Comparison of ENCODE assay signal across 15 mouse cellular contexts in the genomic region with DNA sequence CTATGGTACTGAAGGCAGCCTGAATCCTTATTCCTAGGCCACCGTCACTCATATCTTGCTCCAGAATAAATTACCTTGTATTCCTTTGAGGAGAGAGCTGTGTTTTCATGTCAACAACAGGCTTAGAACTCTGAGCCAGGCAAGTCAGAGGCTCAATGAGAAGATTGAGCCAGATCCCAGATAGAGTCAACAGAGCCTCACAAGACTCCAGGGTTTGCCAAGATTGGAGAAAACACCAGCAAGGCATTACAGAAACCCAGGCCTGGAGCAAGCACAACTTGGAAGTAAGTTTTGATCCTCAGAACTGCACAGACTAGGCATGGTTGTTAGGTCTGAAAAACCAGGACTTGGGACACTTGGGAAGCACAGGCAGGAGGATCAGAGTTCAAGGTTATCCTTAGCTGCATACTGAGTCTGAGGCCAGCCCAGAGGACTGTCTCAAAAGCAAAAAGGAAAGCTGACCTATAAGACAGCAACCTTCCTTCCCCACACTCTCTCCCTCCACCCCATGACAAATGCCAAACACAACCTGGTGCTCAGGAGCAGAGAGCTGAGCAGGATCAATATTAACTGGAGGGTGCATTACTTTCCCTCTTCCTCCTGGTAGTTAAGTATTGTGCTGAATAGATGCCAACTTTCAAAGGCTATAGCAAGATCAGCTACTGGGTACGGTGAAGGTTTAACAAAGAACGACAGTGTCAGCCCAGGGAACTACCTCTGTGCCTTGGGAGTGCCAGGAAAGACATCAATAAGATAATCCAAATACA. TPM values are rescaled to one million over a fixed set of nuclear protein-coding genes. Genes with fewer than 3 reads are reported as not detected.
DNase-seq lines count a peak whose midpoint lies in the region; ATAC-seq and TF ChIP-seq lines count a peak whose summit lies in the region.
"Had no signal": no experiment of that assay in that cellular context is flagged by ENCODE, and none has a peak within 500 bp of the region (broad histone marks: within the 10 kb centered on the region; RNA-seq: fewer than 3 reads in every experiment).

No protein-coding gene starts in this region.

- no peaks in the 10 kb centered on the region for H3K9me3 ChIP-seq in forebrain, embryonic 16.5 days (ENCODE audit: control insufficient read depth, low read length)
- no peaks in the 10 kb centered on the region for H3K9me3 ChIP-seq in forebrain, embryonic 10.5 days
- no peaks in the 10 kb centered on the region for H3K9me3 ChIP-seq in heart, postnatal 0 days (replicated peaks; ENCODE audit: control insufficient read depth, low read length)
- H3K9me3 ChIP-seq in lung, embryonic 15.5 days: no peaks in the 10 kb centered on the region
- H3K9me3 ChIP-seq: intestine, embryonic 15.5 days had no signal

- H3K27ac ChIP-seq in forebrain, embryonic 16.5 days (ENCODE audit: low read length): no peak overlapping the region
- H3K27ac ChIP-seq in forebrain, embryonic 10.5 days: no peak overlapping the region
- H3K27ac ChIP-seq in heart, postnatal 0 days (ENCODE audit: low read depth): no peak overlapping the region
- H3K27ac ChIP-seq in lung, embryonic 15.5 days: no peak overlapping the region
- H3K27ac ChIP-seq: intestine, embryonic 15.5 days had no signal

- TF ChIP-seq CTCF in heart, postnatal 0 days (IDR thresholded peaks at IDR 0.05; ENCODE audit: low read depth): no peak

- H3K4me2 ChIP-seq in forebrain, embryonic 16.5 days (ENCODE audit: low read length): no peak overlapping the region
- H3K4me2 ChIP-seq in heart, postnatal 0 days (ENCODE audit: low read depth, low read length): no peak overlapping the region
- no peak overlapping the region for H3K4me2 ChIP-seq in lung, embryonic 15.5 days
- H3K4me2 ChIP-seq: intestine, embryonic 15.5 days had no signal

- H3K4me3 ChIP-seq in forebrain, embryonic 16.5 days (replicated peaks; ENCODE audit: low read length): no peak overlapping the region
- H3K4me3 ChIP-seq in forebrain, embryonic 10.5 days: no peak overlapping the region
- no peak overlapping the region for H3K4me3 ChIP-seq in heart, postnatal 0 days (ENCODE audit: low read depth, low read length)
- H3K4me3 ChIP-seq in lung, embryonic 15.5 days: no peak overlapping the region
- H3K4me3 ChIP-seq: intestine, embryonic 15.5 days had no signal

- H3K4me1 ChIP-seq in forebrain, embryonic 16.5 days (replicated peaks; ENCODE audit: control insufficient read depth, insufficient read depth, low read length): no peaks in the 10 kb centered on the region
- H3K4me1 ChIP-seq in forebrain, embryonic 10.5 days: 0 out of 2 replicates have a peak, but pooled peaks cover 8% of the 10 kb centered on the region
- H3K4me1 ChIP-seq in heart, postnatal 0 days (ENCODE audit: control insufficient read depth, insufficient read depth): peaks cover 24% of the 10 kb centered on the region
- peaks cover 19% of the 10 kb centered on the region for H3K4me1 ChIP-seq in lung, embryonic 15.5 days

- H3K36me3 ChIP-seq in forebrain, embryonic 16.5 days (ENCODE audit: control insufficient read depth, insufficient read depth): no peaks in the 10 kb centered on the region
- no peaks in the 10 kb centered on the region for H3K36me3 ChIP-seq in forebrain, embryonic 10.5 days (replicated peaks)
- no peaks in the 10 kb centered on the region for H3K36me3 ChIP-seq in heart, postnatal 0 days (replicated peaks; ENCODE audit: control insufficient read depth, insufficient read depth, low read length)
- H3K36me3 ChIP-seq in lung, embryonic 15.5 days: no peaks in the 10 kb centered on the region
- H3K36me3 ChIP-seq: intestine, embryonic 15.5 days had no signal

- WGBS in forebrain, embryonic 16.5 days: 58% methylated on average over 3 of the region's 3 CpGs
- 78% methylated on average over 3 of the region's 3 CpGs for WGBS in forebrain, embryonic 10.5 days
- WGBS in heart, postnatal 0 days: 60% methylated on average over 3 of the region's 3 CpGs
- WGBS in lung, embryonic 15.5 days: 37% methylated on average over 3 of the region's 3 CpGs

- TF ChIP-seq EP300 in heart, postnatal 0 days (IDR thresholded peaks at IDR 0.05; ENCODE audit: low read depth): no peak

- no peak for DNase-seq in forebrain, embryonic 10.5 days (ENCODE audit: extremely low spot score, low spot score)
- DNase-seq in heart, postnatal 0 days (ENCODE audit: low spot score): no peak
- DNase-seq in heart, adult 11 months: no peak
- DNase-seq in lung, postnatal 14 days: no peak
- DNase-seq in skeletal muscle tissue, adult 2 months (ENCODE audit: low read depth, low spot score): peak; percentile 45
- no peak for DNase-seq in left cerebral cortex, adult 11 months (ENCODE audit: low spot score)
- DNase-seq: adrenal gland, postnatal 36 days; cerebellum, postnatal 25 days; layer of hippocampus, postnatal 36 days; retina, postnatal 1 day; thymus, postnatal 25 days had no signal

- peak; percentile 28; the same call in 1 of the 2 replicates for ATAC-seq in forebrain, embryonic 16.5 days
- ATAC-seq in heart, postnatal 0 days (ENCODE audit: insufficient read depth, low read depth): 0 out of 2 replicates have a peak, but pooled peaks have one; percentile 10
- ATAC-seq in lung, embryonic 15.5 days (ENCODE audit: borderline replicate concordance, extremely low read depth, low FRiP score, low TSS enrichment): 0 out of 2 replicates have a peak, but pooled peaks have one; percentile 35
- ATAC-seq: intestine, embryonic 15.5 days had no signal

- H3K9ac ChIP-seq in forebrain, embryonic 16.5 days (replicated peaks; ENCODE audit: low read depth, low read length): no peak overlapping the region
- H3K9ac ChIP-seq in heart, postnatal 0 days (replicated peaks; ENCODE audit: low read depth, low read length): no peak overlapping the region
- H3K9ac ChIP-seq in lung, embryonic 15.5 days: no peak overlapping the region
- H3K9ac ChIP-seq: intestine, embryonic 15.5 days had no signal

- no peaks in the 10 kb centered on the region for H3K27me3 ChIP-seq in forebrain, embryonic 16.5 days (replicated peaks; ENCODE audit: control insufficient read depth, insufficient read depth, low read length)
- no peaks in the 10 kb centered on the region for H3K27me3 ChIP-seq in forebrain, embryonic 10.5 days (ENCODE audit: poor library complexity, severe bottlenecking)
- H3K27me3 ChIP-seq in heart, postnatal 0 days (ENCODE audit: control insufficient read depth, insufficient read depth, low read length): no peaks in the 10 kb centered on the region
- H3K27me3 ChIP-seq in lung, embryonic 15.5 days: no peaks in the 10 kb centered on the region
- H3K27me3 ChIP-seq: CH12.LX; intestine, embryonic 15.5 days had no signal

RNA-seq across cellular contexts. Expression of a gene that starts 34.0 kb away (rescaled TPM):
- polyA plus RNA-seq in forebrain, embryonic 16.5 days (2015; fragmentation: Nextera tagmentation; extraction: Ambion mirVana): 4.3 and 4.4 TPM in 2 replicates
- polyA plus RNA-seq in forebrain, embryonic 10.5 days (2016; fragmentation: Nextera tagmentation; extraction: Ambion mirVana): 7.3 and 7.6 TPM in 2 replicates
- 20.0 and 29.3 TPM in 2 replicates for total RNA-seq in heart, postnatal 0 days (2014; rRNA removed; ENCODE audit: low replicate concordance)
- 20.1 and 20.6 TPM in 2 replicates for polyA plus RNA-seq in heart, postnatal 0 days (2015; fragmentation: Nextera tagmentation; extraction: Ambion mirVana)
- 20.2 and 20.3 TPM in 2 replicates for polyA plus RNA-seq in lung, embryonic 15.5 days (2015; fragmentation: Nextera tagmentation; extraction: Ambion mirVana)
- total RNA-seq: CH12.LX had no signal
